Mouse (Mus musculus): ENCODE results near the gene Ncln. TPM values are rescaled to one million over a fixed set of nuclear protein-coding genes. Genes with fewer than 3 reads are reported as not detected.
A peak's percentile ranks its signal among the peaks of the same experiment; 100 is the strongest.

Ncln gene
- polyA plus RNA-seq, 1 experiment, result 203 TPM

DNA sequence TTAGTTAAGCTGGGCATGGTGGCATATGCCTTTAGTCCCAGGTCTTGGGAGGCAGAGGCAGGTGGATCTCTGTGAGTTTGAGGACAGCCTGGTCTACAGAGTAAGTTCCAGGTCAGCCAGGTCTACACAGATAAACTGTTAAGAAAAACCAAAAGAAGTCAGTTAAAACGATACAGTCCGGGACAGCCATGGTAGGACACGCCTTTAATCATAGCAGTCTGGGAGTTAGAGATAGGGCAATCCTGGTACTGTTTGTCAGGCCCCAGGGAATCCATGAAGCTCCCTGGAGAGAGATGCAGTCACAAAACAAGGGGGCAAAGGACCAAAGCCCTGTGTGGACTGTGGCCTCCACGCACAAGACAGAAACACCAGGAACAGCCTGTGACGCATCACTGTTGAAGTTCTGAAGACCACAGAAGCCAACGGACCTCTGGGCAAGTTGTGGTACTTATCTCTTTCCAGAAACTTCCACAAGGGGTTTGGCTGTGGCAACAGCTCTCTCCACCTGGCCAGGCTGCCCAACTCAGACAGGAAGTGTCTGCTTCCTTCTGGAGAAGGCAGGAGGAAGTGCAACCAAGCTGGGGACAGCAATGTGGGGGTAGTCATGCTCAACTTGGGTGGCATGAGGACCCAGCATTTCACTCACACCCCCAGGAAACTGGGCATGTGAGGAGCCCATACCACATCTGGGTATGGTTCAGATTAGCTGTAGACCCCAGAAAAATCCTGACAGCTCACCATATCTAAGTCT, 23.2 kb upstream of the Ncln start:
- TF ChIP-seq CTCF (IDR thresholded peaks at IDR 0.05; ENCODE audit: insufficient read depth, low read length), result no peak
- TF ChIP-seq POLR2A (IDR thresholded peaks at IDR 0.05; ENCODE audit: borderline replicate concordance, extremely low read depth, low read depth, low read length), result no peak
- Histone ChIP-seq H3K4me3 (replicated peaks; ENCODE audit: extremely low read depth, low read depth, low read length) (no peak overlapping the region), H3K4me1 (ENCODE audit: control insufficient read depth, insufficient read depth, low read length) (peaks cover 6% of the 10 kb centered on the region)
- no peak for DNase-seq
- 65% methylated on average over 6 of the region's 6 CpGs for WGBS

DNA sequence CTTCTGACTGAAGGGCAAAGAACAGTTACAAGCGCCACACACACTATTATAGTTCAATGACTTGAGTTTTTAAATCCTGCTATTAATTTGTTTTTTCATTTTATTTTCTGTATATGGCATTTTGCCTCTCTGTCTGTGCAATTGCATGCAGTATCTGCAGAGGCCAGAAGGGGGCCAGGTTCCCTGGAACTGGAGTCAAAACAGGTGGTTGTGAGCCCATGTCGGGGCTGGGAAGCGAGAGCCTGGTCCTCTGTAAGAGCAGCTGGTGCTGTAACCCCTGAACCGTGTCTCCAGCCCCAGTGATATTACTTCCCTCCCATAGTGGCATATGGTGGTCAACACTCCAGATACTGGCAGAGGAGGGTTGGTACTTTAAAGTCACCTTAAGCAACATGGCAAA, 22.4 kb upstream of the Ncln start:
- peak; percentile 76 for DNase-seq
- TF ChIP-seq CTCF (IDR thresholded peaks at IDR 0.05; ENCODE audit: insufficient read depth, low read length) (peak; percentile 71), POLR2A (IDR thresholded peaks at IDR 0.05; ENCODE audit: borderline replicate concordance, extremely low read depth, low read depth, low read length) (no peak)
- Histone ChIP-seq H3K4me3 (replicated peaks; ENCODE audit: extremely low read depth, low read depth, low read length) (no peak overlapping the region), H3K4me1 (ENCODE audit: control insufficient read depth, insufficient read depth, low read length) (peaks cover 6% of the 10 kb centered on the region)
- WGBS, result 11% methylated on average over 4 of the region's 4 CpGs

DNA sequence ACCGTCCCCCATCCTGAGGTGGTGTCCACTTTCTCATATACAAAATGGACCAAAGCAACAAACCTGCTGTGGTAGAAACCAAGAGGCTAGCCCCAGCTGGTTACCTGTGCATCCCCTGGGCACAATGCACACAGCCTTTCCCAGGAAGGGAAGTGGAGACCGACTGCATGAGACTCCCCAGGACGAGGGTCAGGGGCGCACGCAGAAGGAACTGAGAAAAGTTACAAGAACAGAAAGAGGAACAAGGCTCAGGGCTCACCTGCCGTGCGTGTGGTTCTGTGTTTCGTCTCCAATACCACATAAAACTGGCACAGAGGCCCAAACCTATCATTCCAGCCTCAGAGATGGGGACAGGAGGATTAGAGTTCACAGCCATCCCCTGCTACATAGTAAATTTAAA, 21.0 kb upstream of the Ncln start:
- Histone ChIP-seq H3K4me3 (replicated peaks; ENCODE audit: extremely low read depth, low read depth, low read length) (no peak overlapping the region), H3K4me1 (ENCODE audit: control insufficient read depth, insufficient read depth, low read length) (peaks cover 6% of the 10 kb centered on the region)
- DNase-seq, result no peak
- 65% methylated on average over 8 of the region's 8 CpGs for WGBS
- TF ChIP-seq CTCF (IDR thresholded peaks at IDR 0.05; ENCODE audit: insufficient read depth, low read length) (no peak), POLR2A (IDR thresholded peaks at IDR 0.05; ENCODE audit: borderline replicate concordance, extremely low read depth, low read depth, low read length) (no peak)

DNA sequence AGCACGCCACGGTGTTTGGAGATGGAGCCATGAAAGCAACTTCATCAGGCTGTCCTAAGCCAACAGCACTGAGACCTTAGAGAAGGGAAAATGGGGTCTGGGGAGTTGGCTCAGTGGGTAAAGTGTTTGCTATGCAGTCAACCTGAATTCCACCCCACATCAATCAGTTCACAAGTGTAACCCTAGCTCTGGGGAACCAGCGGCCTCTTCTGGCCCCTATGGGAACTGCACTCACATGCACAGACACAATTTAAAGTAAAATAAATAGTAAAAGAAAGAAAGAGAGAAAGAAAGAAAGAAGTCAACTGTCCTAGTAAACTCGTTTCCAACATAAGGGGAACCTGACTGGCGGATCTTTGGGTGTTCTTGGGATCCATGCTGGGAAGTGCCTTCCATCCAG, 17.6 kb upstream of the Ncln start:
- no peak for TF ChIP-seq POLR2A (IDR thresholded peaks at IDR 0.05; ENCODE audit: borderline replicate concordance, extremely low read depth, low read depth, low read length)
- TF ChIP-seq CTCF (IDR thresholded peaks at IDR 0.05; ENCODE audit: insufficient read depth, low read length), result no peak
- Histone ChIP-seq H3K4me3 (replicated peaks; ENCODE audit: extremely low read depth, low read depth, low read length) (no peak overlapping the region), H3K4me1 (ENCODE audit: control insufficient read depth, insufficient read depth, low read length) (0 out of 2 replicates have a peak, but pooled peaks cover 3% of the 10 kb centered on the region)
- DNase-seq, result no peak
- 88% methylated on average over 5 of the region's 5 CpGs for WGBS

DNA sequence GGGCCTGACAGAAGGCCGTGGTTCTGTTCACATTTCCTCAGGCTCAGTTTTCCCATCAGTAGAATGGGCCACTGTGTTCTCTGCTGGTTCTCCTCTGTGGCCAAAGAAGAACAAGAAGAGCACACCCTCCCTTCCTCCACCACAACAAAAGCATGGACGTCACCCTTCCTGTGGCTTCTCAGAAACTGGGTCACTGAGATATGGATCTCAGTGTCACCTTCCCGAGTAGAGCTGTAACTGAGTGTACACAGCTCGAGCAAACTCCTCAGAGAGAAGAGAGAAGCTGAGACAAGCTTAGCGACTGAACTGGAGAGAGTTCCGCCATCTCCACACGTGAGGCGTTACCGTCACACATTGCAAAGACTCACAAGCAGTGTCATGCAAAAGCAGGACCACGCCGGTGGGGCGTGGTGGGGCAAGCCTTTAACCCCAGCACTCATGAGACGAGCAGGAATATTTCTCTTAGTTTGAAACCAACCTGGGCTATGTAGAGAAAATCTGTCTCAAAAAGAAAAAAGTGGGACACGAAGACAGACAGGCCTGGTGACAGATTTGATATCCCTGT, 14.1 kb upstream of the Ncln start:
- no peak for TF ChIP-seq CTCF (IDR thresholded peaks at IDR 0.05; ENCODE audit: insufficient read depth, low read length)
- TF ChIP-seq POLR2A (IDR thresholded peaks at IDR 0.05; ENCODE audit: borderline replicate concordance, extremely low read depth, low read depth, low read length), result no peak
- WGBS, result 47% methylated on average over 14 of the region's 14 CpGs
- 0 out of 2 replicates have a peak, but pooled peaks cover 5% of the 10 kb centered on the region for H3K4me1 ChIP-seq (ENCODE audit: control insufficient read depth, insufficient read depth, low read length)
- H3K4me3 ChIP-seq (replicated peaks; ENCODE audit: extremely low read depth, low read depth, low read length), result no peak overlapping the region
- no peak for DNase-seq

DNA sequence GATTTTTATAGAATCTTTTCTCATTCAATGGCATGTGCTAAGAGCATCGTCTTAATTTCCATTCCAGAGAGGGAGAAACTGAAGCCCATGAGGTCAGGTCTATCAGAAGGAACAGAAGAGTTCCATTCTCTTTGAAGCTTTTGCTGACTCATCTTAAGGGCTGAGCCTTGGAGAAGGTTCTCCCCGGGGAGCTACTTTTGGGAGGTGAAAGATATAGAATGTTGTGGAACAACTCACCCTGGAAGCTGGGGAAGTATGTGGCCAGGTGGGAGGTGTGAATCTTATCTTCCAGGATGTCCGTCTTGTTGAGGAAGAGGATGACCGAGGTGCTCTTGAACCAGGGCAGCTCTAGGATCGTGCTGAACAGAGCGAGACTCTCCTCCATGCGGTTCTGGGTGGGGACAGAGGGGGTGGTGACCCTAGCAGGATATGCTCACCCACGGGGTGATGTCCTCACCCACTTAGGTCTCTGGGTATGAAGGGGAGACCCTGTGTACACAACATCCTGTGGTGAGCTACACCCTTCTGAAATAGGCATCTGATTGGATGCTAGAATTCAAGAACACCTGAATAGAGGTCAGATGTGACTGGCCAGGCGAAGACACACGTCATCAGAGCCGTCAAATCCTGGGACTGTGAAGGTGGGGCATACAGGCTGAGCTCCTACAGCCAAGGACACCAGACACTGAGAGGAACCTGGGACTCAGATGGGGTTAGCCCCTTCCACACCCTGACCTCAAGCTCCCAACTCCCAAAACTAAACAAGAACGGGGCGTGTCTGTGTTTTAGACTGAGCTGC, 11.7 kb upstream of the Ncln start:
- WGBS, result 52% methylated on average over 13 of the region's 13 CpGs
- no peak for DNase-seq
- H3K4me1 ChIP-seq (ENCODE audit: control insufficient read depth, insufficient read depth, low read length), result 0 out of 2 replicates have a peak, but pooled peaks cover 5% of the 10 kb centered on the region
- H3K4me3 ChIP-seq (replicated peaks; ENCODE audit: extremely low read depth, low read depth, low read length), result no peak overlapping the region
- TF ChIP-seq POLR2A (IDR thresholded peaks at IDR 0.05; ENCODE audit: borderline replicate concordance, extremely low read depth, low read depth, low read length) (no peak), CTCF (IDR thresholded peaks at IDR 0.05; ENCODE audit: insufficient read depth, low read length) (no peak)

DNA sequence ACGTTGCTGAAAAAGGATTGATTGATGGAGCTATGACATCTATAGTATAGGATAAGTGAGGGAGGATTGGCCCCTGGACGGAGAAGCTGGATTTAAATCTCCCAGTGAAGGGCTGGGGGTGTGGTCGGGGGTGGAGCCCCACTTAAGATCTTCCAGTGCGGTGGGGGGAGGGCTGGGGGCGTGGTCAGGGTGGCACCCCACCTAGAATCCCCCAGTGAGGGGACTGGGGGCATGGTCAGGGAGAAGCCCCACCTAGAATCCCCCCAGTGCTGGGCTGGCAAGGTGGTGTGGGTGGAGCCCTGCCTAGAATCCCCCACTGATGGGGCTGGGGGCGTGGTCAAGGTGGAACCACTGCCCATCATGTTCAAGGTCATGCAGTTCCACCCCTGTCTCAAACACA, 10.9 kb upstream of the Ncln start:
- 39% methylated on average over 6 of the region's 6 CpGs for WGBS
- H3K4me1 ChIP-seq (ENCODE audit: control insufficient read depth, insufficient read depth, low read length), result 0 out of 2 replicates have a peak, but pooled peaks cover 5% of the 10 kb centered on the region
- no peak for DNase-seq
- TF ChIP-seq POLR2A (IDR thresholded peaks at IDR 0.05; ENCODE audit: borderline replicate concordance, extremely low read depth, low read depth, low read length) (no peak), CTCF (IDR thresholded peaks at IDR 0.05; ENCODE audit: insufficient read depth, low read length) (no peak)
- H3K4me3 ChIP-seq (replicated peaks; ENCODE audit: extremely low read depth, low read depth, low read length), result no peak overlapping the region

DNA sequence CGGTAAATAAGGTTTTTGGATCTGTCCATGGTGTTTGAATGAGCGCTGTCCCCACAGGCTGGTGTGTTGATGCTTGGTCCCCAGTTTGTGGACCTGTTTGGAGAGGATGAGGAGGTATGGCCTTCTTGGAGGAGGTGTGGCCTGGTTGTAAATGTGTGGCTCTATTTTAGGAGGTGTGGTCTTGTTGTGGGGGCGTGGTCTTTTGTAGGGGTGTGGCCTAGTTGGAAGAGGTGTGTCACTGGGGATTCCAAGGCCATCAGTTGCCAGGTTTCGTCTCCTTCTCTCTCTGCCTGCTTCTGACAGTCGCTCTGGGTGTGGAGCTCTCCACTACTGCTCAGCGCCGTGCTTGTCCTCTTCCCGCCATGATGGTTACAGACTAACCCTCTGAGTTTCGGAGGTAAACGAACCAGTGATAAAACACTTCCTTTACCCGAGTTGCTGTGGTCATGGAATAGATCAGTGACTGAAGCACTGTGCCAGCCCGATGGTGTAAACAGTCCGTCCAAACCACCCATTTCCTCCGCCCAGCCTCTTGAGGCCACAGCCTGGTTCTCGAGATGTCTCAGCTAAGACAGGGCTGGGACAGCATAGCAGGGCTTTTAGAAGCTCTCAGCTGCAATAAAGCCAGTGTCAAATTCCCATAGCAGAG, 8.9 kb upstream of the Ncln start:
- Histone ChIP-seq H3K4me3 (replicated peaks; ENCODE audit: extremely low read depth, low read depth, low read length) (no peak overlapping the region), H3K4me1 (ENCODE audit: control insufficient read depth, insufficient read depth, low read length) (0 out of 2 replicates have a peak, but pooled peaks cover 2% of the 10 kb centered on the region)
- TF ChIP-seq CTCF (IDR thresholded peaks at IDR 0.05; ENCODE audit: insufficient read depth, low read length) (no peak), POLR2A (IDR thresholded peaks at IDR 0.05; ENCODE audit: borderline replicate concordance, extremely low read depth, low read depth, low read length) (no peak)
- 56% methylated on average over 15 of the region's 15 CpGs for WGBS
- DNase-seq, result no peak

DNA sequence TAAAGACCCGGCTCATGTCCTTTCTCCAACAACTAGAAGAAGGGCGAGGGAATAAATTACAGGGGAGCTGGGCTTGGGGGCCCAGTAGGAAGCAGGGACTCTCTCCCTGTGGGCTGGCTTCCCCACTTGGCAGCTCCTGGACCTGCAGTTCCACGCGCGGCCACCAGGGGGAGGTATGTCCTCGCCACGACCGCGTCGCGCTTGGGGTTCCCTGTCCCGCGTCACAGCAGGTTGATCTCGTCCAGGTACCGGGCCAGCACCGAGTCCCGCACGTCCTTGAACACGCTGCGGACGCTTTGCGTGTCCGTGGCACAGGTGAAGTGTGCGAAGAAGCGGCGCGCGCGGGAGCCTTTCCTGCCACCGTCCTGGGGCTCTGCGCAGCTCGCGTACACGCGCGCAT, 6.5 kb upstream of the Ncln start:
- WGBS, result 8% methylated on average over 36 of the region's 36 CpGs
- peak overlapping the region; percentile 9 for H3K4me3 ChIP-seq (replicated peaks; ENCODE audit: extremely low read depth, low read depth, low read length)
- TF ChIP-seq POLR2A (IDR thresholded peaks at IDR 0.05; ENCODE audit: borderline replicate concordance, extremely low read depth, low read depth, low read length), result no peak
- peak; percentile 81 for TF ChIP-seq CTCF (IDR thresholded peaks at IDR 0.05; ENCODE audit: insufficient read depth, low read length)
- 0 out of 2 replicates have a peak, but pooled peaks cover 2% of the 10 kb centered on the region for H3K4me1 ChIP-seq (ENCODE audit: control insufficient read depth, insufficient read depth, low read length)
- peak; percentile 95 for DNase-seq

Data from lung, adult 2 months (tissue).